Mouse (Mus musculus): ENCODE results near the gene Faim2. TPM values are rescaled to one million over a fixed set of nuclear protein-coding genes. Genes with fewer than 3 reads are reported as not detected.

The Faim2 gene
- polyA plus RNA-seq, 1 experiment: 0.35 TPM

DNA sequence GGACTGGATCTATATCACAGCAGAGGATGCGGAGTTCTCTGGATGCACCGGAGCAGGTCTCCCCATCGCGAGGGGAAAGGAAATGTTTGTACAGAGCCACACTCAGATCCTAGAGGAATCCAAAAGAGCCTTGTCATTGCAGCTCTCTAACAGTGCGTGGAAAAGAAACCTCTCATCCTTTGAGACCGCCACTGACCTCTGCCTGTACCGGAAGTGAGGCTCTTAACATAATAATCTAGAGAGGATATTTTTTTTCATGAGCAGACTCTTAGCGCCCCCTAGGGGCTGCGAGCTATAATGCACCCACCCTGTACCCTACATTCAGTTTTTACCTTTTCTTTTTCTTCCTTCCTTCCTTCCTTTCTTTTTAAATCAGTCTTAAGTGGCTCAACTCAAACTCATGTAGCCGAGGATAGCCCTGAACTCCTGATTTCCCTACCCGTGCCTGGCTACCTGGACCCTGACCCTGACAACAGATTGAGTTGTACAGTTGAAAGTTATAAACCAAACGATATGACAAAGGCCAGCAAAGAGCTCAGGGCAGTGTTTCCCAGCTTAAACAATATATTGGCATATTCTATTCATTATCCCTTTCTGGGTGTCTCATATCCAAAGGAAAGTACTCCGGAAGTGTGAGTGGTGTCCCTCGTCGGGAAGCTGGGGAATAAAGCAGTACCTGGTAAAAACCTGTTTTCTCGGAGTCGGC lies 56.8 kb downstream of the Faim2 start:
- H3K27ac ChIP-seq (ENCODE audit: control insufficient read depth, insufficient read depth, low read depth, low read length, poor library complexity): no peak overlapping the region
- no peak overlapping the region for H3K4me3 ChIP-seq (replicated peaks; ENCODE audit: control insufficient read depth, low read depth, low read length)
- TF ChIP-seq CTCF (IDR thresholded peaks at IDR 0.05; ENCODE audit: control insufficient read depth, insufficient read depth, low read length): peak; percentile 53
- TF ChIP-seq POLR2A (IDR thresholded peaks at IDR 0.05; ENCODE audit: borderline replicate concordance, control insufficient read depth, low read depth, low read length): no peak
- H3K4me1 ChIP-seq (ENCODE audit: control insufficient read depth, insufficient read depth, low read length): no peaks in the 10 kb centered on the region
- WGBS: 55% methylated on average over 17 of the region's 17 CpGs

DNA sequence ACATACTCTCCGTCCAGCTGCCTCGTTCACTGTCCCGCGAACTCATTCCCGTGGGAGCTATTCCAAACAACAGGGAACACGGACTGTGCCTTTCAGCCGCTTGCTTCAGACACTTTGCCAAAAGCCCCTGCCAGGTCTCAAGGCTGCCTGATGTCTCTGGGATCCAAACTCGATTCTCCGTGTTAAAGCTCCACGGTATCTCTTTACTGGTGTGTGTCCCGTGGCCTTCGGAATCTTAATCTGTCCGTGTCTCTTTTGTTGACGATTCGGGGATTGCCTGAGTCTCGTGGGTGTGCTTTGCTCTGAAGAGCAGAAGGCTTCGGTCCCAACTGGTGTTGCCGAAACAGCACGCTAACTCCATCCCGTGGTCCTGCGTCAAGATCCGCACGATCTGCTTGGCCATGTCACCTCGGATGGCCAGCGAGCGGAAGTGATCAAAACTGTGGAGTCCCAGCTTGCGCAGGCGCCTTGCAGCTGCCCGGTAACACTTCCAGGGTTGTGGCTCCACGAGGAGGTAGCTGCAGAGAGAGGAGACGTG lies 57.7 kb downstream of the Faim2 start:
- Histone ChIP-seq H3K4me3 (replicated peaks; ENCODE audit: control insufficient read depth, low read depth, low read length) (no peak overlapping the region), H3K27ac (ENCODE audit: control insufficient read depth, insufficient read depth, low read depth, low read length, poor library complexity) (no peak overlapping the region), H3K4me1 (ENCODE audit: control insufficient read depth, insufficient read depth, low read length) (no peaks in the 10 kb centered on the region)
- 89% methylated on average over 31 of the region's 31 CpGs for WGBS
- TF ChIP-seq POLR2A (IDR thresholded peaks at IDR 0.05; ENCODE audit: borderline replicate concordance, control insufficient read depth, low read depth, low read length) (no peak), CTCF (IDR thresholded peaks at IDR 0.05; ENCODE audit: control insufficient read depth, insufficient read depth, low read length) (no peak)

DNA sequence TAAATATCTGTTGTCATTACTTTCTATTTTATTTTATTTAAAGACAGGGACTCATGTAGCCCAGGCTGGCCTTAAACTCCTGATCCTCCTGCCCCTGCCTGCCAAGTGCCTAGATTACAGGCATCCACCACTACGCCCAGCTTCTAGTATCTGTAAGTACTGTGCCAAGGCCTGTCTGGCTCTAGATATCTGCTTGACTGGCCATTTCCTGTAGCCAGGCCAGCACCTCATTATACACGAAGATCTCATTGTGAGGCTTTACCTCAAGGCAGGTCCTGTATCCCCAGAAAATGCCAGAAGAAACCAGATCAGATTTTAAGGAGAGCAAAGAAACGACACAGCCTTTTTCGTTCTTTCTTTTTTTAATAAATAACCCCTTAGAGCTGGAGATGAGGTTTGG lies 58.2 kb downstream of the Faim2 start:
- WGBS: 86% methylated on average over 4 of the region's 4 CpGs
- Histone ChIP-seq H3K27ac (ENCODE audit: control insufficient read depth, insufficient read depth, low read depth, low read length, poor library complexity) (no peak overlapping the region), H3K4me3 (replicated peaks; ENCODE audit: control insufficient read depth, low read depth, low read length) (no peak overlapping the region), H3K4me1 (ENCODE audit: control insufficient read depth, insufficient read depth, low read length) (no peaks in the 10 kb centered on the region)
- TF ChIP-seq POLR2A (IDR thresholded peaks at IDR 0.05; ENCODE audit: borderline replicate concordance, control insufficient read depth, low read depth, low read length) (no peak), CTCF (IDR thresholded peaks at IDR 0.05; ENCODE audit: control insufficient read depth, insufficient read depth, low read length) (no peak)

DNA sequence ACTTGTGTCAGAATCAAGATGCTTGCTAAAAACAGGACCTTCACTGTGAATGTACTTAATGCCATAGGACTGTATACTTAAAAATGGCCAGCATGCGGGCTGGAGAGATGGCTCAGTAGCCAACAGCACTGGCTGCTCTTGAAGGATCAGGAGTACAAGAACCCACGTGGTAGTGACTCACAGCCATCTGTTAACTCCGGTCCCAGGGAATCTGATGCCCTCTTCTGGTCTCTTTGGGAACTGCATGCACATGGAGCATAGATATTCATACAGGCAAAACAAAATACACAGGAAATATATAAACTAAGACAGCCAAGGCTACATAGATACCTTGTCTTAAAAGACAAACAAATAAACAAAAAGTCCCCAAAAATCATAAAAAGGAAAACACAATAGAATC lies 58.9 kb downstream of the Faim2 start:
- H3K4me1 ChIP-seq (ENCODE audit: control insufficient read depth, insufficient read depth, low read length): no peaks in the 10 kb centered on the region
- no peak overlapping the region for H3K4me3 ChIP-seq (replicated peaks; ENCODE audit: control insufficient read depth, low read depth, low read length)
- H3K27ac ChIP-seq (ENCODE audit: control insufficient read depth, insufficient read depth, low read depth, low read length, poor library complexity): no peak overlapping the region
- 29% methylated on average over 3 of the region's 3 CpGs for WGBS
- TF ChIP-seq POLR2A (IDR thresholded peaks at IDR 0.05; ENCODE audit: borderline replicate concordance, control insufficient read depth, low read depth, low read length): no peak
- peak; percentile 49 for TF ChIP-seq CTCF (IDR thresholded peaks at IDR 0.05; ENCODE audit: control insufficient read depth, insufficient read depth, low read length)

DNA sequence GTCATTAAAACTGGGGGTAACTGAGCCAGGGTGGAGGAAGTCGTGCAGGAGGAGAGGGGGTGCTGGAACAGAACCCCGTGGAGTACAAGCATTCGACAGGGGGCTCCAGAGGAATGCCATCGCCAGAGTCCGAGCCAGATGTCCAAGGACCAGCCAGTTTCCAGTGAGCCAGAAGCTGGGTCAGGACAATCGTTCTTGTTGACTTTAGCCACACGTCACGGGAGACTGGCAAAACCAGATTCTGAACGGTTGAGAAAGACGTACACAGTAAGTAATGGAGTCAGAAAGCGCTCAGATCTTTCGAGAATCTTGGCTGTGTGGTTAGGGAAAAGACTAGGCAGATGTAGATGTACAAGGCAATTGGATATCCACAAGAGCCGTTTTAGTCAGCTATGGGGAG lies 64.8 kb downstream of the Faim2 start:
- H3K27ac ChIP-seq (ENCODE audit: control insufficient read depth, insufficient read depth, low read depth, low read length, poor library complexity): no peak overlapping the region
- 79% methylated on average over 13 of the region's 13 CpGs for WGBS
- H3K4me3 ChIP-seq (replicated peaks; ENCODE audit: control insufficient read depth, low read depth, low read length): no peak overlapping the region
- H3K4me1 ChIP-seq (ENCODE audit: control insufficient read depth, insufficient read depth, low read length): no peaks in the 10 kb centered on the region; the same call in 1 of the 2 replicates
- TF ChIP-seq CTCF (IDR thresholded peaks at IDR 0.05; ENCODE audit: control insufficient read depth, insufficient read depth, low read length) (no peak), POLR2A (IDR thresholded peaks at IDR 0.05; ENCODE audit: borderline replicate concordance, control insufficient read depth, low read depth, low read length) (no peak)

DNA sequence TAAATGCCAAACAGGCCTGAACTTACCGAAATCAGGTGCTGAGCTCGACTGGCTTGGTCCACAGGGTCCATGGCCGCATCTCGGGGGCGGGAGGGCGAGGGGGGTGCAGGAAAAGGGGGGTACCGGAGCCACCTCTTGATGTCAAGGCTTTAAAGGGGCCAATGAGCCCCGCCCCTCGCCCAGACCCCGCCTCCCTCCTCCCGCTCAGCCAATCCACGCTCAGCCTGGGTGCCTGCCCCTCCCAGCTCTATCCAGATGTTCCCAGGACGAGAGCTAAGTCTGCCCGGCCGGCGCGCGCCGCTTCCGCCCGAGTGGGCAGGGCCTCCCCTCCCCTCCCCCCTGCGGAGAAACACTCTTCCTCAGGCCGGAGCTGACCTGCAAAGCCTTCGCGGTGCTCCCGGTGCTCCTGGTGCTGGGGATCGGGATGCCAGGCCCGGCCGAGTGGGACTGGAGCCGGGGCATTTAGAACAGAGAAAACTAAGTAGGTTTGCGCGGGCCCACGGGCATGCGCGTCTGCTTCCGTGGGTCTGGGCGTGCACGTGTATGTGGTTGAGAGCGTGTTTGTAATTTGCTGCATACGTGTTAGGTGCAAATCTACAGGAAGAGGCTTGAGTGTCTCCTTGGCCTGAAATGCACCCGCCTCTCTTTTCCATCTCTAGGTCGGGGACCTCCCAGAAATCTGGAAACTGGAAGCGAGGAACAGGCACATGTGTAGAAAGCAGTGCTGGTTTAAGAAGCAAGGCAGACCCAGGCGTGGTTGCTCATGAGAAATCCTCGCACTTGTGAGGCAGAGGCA lies 70.2 kb downstream of the Faim2 start, which contains the start of gene Nckap5l:
TSS of gene Nckap5l (minus strand) at position 143 of the 796 bp plus-strand sequence.
- no peak within 1 kb of the TSS; the same call in 1 of the 2 replicates for H3K27ac ChIP-seq (ENCODE audit: control insufficient read depth, insufficient read depth, low read depth, low read length, poor library complexity)

DNA sequence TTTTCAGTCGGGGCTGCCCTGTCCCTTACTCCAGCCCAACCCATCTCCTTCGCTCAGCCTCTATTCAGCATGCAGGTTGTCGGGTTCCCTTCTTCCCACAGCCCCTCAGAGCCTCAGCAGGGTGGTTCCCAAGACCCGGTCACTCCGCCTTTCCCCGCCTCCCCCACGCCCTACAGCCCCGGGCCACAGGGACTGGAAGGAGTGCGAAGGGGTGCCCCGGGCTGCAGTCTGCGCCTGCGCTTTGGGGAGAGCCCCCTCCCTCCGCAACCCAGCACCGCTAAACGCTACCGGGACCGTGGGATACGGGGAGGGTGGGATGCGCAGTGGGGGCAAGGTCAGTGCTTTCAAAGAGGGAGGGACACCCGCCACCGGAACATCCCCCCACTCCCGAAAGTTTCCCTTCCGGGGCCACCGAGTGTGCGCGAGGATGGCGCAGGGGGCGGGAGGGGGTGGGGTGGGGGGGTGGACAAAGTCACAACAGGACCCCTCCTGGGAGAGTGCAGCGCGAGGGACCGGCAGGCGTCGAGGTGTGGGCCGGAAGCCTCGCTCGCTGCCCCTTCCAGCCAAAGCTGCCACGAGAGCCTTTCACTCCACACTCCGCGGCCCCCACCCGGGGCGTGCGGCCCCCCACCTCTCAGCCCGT lies 70.9 kb downstream of the Faim2 start:
- Histone ChIP-seq H3K4me3 (replicated peaks; ENCODE audit: control insufficient read depth, low read depth, low read length) (peak overlapping the region; percentile 70), H3K27ac (ENCODE audit: control insufficient read depth, insufficient read depth, low read depth, low read length, poor library complexity) (no peak overlapping the region), H3K4me1 (ENCODE audit: control insufficient read depth, insufficient read depth, low read length) (no peaks in the 10 kb centered on the region; the same call in 1 of the 2 replicates)
- under 1% methylated on average over 43 of the region's 43 CpGs for WGBS
- no peak for TF ChIP-seq CTCF (IDR thresholded peaks at IDR 0.05; ENCODE audit: control insufficient read depth, insufficient read depth, low read length)
- TF ChIP-seq POLR2A (IDR thresholded peaks at IDR 0.05; ENCODE audit: borderline replicate concordance, control insufficient read depth, low read depth, low read length): no peak

More for the DNA sequence above, 70.2 kb downstream of the Faim2 start, which contains the start of gene Nckap5l:
- TF ChIP-seq POLR2A (IDR thresholded peaks at IDR 0.05; ENCODE audit: borderline replicate concordance, control insufficient read depth, low read depth, low read length) (no peak; the same call in 1 of the 2 replicates), CTCF (IDR thresholded peaks at IDR 0.05; ENCODE audit: control insufficient read depth, insufficient read depth, low read length) (no peak)
- Histone ChIP-seq H3K4me1 (ENCODE audit: control insufficient read depth, insufficient read depth, low read length) (no peaks in the 10 kb centered on the region; the same call in 1 of the 2 replicates), H3K4me3 (replicated peaks; ENCODE audit: control insufficient read depth, low read depth, low read length) (peak within 1 kb of the TSS; percentile 79)
- WGBS: under 1% methylated on average over 45 of the region's 45 CpGs
